Mouse (Mus musculus): ENCODE results near the gene Rin2. TPM values are rescaled to one million over a fixed set of nuclear protein-coding genes. Genes with fewer than 3 reads are reported as not detected.

Rin2 gene
- total RNA-seq, 2 experiments from 2014 or later, result 12.8 to 16.7 TPM

GRCm38 (mm10) chr2:145729414-145729813, 54.4 kb downstream of the Rin2 start:
- intact Hi-C loops (cut with DNase I), result no loop called here
- no peak for DNase-seq

DNA sequence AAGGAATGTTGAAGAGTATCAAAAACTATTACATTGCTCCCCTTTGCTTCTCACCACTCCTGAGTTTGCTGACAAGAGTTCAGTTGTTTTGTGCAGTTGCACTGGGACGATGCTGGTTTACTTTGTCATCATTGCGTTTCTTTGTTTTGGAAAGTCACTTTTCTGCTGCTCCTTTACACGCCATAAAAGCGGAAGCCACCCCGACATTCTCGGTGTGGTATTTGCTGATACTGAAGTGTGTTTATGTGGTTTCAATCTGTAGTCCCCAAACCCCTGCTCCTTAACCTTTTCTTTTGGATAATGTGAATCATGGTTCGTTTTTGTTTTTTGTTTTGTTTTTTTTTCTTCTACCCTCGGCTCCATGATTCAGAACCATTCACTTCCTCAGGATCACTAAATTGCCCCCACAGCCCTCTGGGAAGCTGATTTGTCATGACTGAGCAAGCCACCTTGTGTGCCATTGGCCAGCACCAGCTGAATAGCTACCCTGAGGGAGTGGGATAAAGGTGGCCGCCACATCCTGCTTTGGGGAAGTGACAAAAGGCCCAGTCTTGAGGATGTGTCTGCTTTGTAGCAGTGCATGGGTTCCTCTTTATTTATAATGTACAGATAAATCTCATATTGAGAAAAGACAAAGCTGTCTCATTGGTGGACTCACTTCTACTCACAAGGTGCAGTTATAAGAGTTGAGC, 55.3 kb downstream of the Rin2 start:
- DNase-seq, result no peak
- intact Hi-C loops (cut with DNase I), result no loop called here

DNA sequence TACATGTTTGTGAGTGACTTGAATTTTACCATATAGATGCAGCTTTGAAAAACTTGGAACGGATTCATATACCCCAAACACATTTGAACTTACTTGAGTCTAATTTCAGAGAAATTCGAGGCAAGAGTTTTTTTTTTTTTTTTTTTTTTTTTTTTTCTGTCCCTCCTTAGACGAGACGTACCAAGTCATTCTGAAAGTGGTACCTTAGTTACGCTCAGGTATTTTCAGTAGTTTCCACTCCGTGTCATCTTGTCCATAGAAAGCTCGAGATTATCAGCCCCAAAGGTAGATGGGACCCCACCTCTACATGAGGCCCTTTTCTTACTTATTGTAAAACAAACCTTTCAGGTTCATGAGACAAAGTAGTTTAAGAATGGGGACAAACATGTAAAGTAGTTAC, 55.9 kb downstream of the Rin2 start:
- DNase-seq, result no peak
- intact Hi-C loops (cut with DNase I), result no loop called here

- no peak for DNase-seq
- intact Hi-C loops (cut with DNase I), result no loop called here
Measured at GRCm38 (mm10) chr2:145735079-145735478, 60.1 kb downstream of the Rin2 start.

DNA sequence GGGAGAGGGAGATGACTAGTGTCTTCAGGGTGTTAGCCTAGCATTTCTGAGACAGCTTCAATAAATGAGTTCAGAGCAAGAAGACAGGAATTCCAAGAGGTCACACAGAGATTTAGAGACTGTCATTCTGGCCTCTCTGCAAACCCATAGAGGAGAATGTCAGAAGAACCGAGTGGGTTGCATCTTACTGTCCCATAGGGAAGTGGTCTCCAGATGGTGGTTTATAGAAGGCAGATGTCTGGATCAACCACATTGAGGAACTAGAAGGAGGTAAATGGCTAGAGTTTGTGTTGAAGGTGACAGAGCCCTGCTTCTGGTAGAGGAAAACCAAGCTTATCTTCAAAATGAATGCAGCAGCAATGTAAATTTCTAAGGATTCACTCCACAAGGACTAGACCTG, 61.5 kb downstream of the Rin2 start:
- intact Hi-C loops (cut with DNase I), result no loop called here
- DNase-seq, result no peak

DNA sequence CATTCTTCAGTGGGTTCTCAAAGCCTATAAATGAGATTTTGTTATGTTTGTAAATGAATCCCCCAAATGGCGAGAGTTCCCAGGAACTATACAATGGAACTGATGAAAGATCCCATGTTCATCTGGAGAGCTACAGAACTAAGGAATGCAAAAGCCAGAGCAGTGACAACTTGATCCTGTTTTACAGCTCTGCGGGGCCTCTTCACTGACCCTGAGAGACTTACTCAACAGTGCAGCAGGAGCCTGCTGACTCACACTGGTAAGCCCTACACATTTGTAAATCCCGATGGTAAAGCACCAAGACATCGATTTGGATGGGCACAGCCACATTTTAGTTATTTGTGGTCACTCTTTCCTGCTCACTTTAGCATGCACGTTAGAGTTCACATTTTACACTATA, 62.2 kb downstream of the Rin2 start:
- intact Hi-C loops (cut with DNase I), result no loop called here
- DNase-seq, result no peak

GRCm38 (mm10) chr2:145740729-145741128, 65.7 kb downstream of the Rin2 start:
- no peak for DNase-seq
- intact Hi-C loops (cut with DNase I), result no loop called here

DNA sequence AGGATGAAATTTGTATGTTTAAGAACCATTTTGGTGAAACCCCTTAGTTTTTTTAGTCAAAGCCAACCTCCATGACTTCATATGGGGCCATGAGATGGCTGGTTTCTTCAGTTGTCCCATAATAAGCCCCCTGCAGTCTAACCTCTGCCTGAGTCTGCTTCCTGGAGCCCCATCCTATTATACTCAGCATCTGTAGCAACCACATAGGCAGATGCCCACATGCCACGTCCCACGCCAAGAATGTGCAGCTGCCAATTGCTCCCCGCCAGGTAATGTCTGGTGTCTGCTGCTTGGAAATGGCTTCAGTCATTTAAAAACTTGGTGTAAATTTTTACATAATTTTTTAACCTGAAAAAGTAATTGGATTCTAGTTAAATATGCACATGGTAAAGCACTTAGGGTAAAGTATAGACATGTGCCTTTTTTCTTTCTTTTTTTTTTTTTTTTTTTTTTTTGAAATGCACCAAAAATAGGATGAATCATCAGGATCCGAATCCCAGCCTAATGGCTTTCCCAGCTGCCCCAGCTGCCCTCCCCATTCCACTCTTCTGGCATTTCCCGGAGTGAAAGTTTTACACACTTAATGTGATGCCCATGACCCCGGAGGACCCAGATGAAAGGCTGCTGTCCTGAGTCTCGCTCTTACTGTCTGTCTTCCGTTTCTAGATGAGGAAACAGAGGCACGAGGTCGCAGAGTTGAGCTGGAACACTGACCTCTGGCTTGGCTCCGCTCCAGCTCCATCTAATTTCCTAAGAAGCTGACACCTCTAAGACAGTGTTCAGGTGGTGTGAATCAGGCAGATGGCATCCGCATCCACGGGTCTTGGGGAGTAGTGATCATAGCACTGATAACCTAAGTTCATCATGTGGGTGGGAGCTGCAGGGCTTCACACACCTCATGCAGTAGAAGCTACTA, 68.0 kb downstream of the Rin2 start:
- intact Hi-C loops (cut with DNase I), result no loop called here

DNA sequence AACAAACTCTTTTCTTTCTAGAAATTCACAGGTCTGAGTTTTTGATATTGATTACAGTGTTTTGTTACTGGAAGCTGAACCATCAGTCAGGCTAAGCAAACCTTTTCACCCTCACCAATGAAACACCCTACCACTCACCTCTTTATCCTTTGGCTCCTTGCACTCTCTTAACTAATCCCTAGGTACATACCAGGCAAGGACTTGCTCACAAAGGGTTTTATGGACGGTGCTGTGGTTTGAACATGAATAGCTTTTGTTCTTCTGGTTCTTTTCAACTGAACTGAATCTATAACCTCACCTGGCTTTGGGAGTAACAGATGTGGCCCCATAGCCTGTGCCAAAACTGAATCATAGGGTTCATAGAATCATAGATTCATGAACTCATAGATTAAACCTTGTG, 71.4 kb downstream of the Rin2 start:
- no peak for DNase-seq
- intact Hi-C loops (cut with DNase I), result no loop called here

More for the DNA sequence above, 68.0 kb downstream of the Rin2 start:
- DNase-seq, result no peak

GRCm38 (mm10) chr2:145749645-145750044, 74.6 kb downstream of the Rin2 start:
- intact Hi-C loops (cut with DNase I), result no loop called here

DNA sequence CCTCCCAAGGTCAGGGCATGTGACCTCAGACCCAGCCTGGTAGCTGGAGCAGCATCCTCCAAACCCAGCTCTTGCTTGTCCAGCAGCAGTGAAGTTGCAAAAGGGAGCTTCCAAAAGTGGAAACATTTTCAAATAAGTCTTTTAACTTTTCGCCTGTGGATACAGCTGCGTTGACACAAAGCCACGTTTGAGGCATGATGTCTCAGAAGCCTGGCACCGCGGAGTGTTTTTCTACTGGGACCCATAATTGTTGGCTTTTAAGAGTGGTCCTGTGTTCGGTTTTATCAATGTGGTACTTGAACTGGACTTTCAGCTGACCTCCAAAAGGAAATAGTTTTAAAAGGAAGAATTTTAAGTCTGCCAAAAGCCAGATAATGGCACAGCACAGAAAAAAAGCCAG, 77.6 kb downstream of the Rin2 start:
- intact Hi-C loops (cut with DNase I), result no loop called here
- DNase-seq, result no peak

More at GRCm38 (mm10) chr2:145749645-145750044, 74.6 kb downstream of the Rin2 start:
- DNase-seq, result no peak

- intact Hi-C loops (cut with DNase I), result no loop called here
- DNase-seq, result no peak
Measured at GRCm38 (mm10) chr2:145753973-145754372, 79.0 kb downstream of the Rin2 start.

DNA sequence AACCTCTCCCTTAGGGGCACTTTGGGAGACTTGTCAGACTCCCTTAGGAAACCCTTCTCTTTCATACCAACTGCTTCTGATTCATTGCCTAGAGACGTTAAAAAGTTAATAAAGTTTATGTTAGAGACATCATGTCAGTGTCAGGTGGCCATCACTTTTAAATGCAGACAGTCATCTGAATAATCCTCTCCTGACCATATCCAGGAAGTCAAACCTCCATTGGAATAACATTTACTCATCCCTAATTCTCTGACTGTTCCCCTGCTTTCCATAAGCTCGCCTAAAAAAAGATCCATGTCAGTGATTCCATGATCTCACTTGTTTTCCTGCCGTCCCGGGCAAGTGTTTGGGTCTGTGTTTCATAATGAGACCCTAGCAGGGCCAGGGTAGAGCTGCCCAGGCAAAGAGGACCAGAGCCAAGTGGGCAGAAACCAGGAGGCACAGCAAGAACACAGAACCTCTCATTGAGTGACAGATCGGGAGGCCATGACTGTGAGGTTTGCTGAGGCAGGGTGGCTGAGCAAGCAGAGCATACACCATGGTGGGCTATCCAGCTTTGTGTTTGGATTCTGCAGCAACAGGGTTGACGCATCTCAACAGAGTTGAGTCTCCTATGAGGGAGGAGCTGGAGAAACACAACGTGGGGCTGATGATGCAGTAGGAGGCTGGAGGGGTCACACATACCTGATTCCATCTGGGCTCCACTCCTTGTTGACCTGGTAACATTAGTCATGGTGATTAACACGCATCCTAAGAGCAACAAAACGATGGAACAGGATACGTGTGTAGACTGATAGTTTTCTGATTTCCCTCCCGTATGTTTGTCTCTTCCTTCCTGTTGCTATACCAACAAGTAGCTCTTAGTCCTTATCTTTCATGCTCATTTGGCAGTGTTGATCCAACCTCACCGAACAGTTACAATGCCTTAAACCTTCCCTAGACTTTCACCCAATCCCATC, 81.1 kb downstream of the Rin2 start:
- intact Hi-C loops (cut with DNase I), result no loop called here
- DNase-seq, result no peak

- no peak for DNase-seq
- intact Hi-C loops (cut with DNase I), result no loop called here
Measured at GRCm38 (mm10) chr2:145760121-145760520, 85.1 kb downstream of the Rin2 start.

DNA sequence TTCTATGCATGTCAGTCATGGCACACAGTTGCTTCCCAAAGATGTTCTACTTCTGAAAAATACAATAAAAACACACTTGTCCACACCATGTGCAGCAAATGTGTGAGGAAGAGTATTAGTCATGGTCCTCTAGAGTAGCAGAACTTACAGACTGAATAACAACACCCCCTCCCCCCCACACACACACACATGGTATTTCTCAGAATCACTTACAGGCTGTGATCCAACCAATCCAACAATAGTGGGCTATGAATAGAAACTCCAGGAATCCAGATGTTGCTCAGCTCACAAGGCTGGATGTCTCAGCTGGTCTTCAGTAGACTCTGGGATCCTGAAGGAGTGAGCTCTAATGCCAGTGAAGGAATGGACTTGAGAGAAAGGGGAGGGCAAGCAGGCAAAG, 86.4 kb downstream of the Rin2 start:
- DNase-seq, result no peak
- intact Hi-C loops (cut with DNase I), result no loop called here

DNA sequence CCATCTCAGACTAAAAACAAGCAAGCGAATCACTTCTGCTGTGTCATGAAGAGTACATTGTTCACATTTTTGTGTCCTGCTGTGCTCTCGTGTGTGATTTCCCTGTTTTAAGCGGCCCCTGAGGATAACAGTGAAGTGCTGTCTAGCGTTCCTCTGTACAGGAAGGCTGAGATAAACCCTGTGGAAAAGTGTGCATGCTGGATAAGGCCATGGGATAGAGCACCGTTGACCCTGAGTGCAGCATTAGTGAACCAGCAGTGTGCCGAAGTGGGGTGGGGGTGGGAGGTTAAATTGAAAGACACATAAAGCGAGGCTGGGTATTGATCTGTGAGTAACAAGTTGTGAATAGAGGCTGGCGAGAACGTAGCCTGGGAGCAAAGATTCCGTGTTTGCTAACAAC, 94.9 kb downstream of the Rin2 start:
- no peak for DNase-seq
- intact Hi-C loops (cut with DNase I), result no loop called here

GRCm38 (mm10) chr2:145770730-145771536, 95.9 kb downstream of the Rin2 start:
- intact Hi-C loops (cut with DNase I), result no loop called here
- DNase-seq, result no peak

GRCm38 (mm10) chr2:145783247-145783646, 108.2 kb downstream of the Rin2 start:
- DNase-seq, result peak; percentile 24
- intact Hi-C loops (cut with DNase I), result no loop called here

DNA sequence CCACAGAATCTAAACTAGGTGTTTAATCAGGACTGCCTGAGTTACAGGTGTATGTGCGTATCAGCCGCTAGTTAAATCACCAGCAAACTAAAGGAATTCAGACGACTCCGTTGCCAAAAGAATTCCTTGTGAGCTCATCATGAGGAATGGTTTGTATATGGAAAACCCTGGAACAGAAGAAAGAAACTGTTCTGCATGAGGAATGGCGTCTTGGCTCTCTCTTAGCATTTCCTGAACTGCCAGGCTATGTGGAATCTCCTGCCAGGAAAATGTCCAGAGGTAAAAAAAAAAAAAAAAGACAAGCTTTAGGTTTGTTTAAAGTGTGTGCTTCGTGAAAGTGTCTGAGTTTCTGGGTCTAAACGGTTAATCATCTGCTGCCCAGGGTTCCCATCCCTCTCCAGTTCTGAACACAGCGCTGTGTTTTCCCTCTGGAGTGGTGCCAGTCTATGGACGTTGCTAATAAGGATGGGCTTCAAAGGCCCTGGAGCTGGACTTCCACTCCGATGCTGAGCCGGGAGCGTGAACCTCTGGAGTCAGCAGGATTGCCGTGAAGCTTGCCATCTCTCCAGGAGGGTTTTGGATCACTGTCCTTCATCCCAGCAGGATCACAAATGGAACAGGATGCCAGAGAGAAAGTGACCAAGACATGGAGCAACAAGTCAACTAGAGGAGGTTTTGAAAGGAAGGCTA, 109.4 kb downstream of the Rin2 start:
- intact Hi-C loops (cut with DNase I), result no loop called here
- DNase-seq, result peak; percentile 37

All from left cerebral cortex, postnatal 4 days (tissue).